Mouse (Mus musculus): Measurements from ENCODE around the gene Prkce.

DNA sequence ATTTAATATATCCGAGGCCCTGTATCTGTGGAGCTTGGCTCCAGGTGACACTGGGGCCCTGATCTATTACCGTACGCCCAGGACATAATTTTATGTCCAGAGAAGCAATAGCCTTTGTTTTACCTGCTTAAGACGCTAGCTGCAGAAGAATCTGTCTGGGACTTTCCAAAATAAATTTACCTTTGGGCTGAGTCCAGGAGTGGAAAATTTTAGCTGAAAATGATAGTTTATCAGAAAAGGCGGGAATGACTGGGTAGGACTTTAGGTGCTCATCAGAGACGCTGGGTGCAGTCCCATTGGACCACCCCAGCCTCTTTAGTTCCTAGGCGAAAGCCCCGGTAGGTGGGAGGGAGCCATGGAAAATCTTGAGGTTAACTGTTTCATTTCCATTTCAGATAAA, 58.6 kb downstream of the Prkce start:
- TF ChIP-seq POLR2A (IDR thresholded peaks at IDR 0.05; ENCODE audit: low read depth, low read length), result no peak
- no peak for TF ChIP-seq CTCF (IDR thresholded peaks at IDR 0.05; ENCODE audit: borderline replicate concordance, insufficient read depth, low read length)
